Mouse (Mus musculus): ENCODE data around the gene Tyrp1. TPM values are rescaled to one million over a fixed set of nuclear protein-coding genes. Genes with fewer than 3 reads are reported as not detected.

The Tyrp1 gene
- polyA plus RNA-seq, 1 experiment from 2014 or later: not detected

DNA sequence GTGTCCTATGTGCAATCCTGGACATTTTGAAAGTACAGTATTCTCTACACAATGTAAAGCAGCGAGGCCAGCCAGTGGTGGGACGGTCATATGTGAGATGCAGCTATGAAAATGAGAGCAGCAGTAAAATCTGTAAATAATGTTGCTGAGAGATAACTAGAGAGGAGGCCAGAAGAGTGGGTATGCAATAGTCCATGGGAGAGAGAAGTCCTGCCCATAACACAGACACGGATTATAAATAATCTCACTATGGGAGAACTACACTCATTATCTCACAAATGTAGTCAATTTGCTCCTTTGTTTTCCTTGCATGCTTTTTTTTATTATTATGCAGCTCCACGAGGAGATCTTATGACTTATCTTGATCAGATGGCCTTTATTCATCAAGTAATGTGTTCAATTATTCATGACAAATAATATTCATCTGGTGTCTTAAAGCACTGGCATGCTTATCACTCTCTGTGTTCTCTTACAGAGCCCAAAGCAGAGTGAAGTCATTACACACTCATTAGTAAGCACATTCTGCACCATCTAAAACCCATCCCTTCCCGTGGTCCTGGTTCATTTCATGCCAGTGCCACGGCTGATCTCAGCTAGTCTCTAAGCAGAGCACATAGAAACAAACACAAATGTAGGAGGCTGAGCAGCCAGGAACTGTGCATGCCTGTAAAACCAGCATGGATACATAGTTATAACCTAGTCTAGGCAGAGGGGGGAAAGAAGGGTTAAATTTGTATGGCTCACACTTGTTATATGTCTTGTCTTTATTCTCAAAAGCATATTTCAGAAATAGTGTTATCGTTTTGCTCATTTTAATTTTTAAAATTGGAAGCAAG, 18.9 kb downstream of the Tyrp1 start:
- ATAC-seq (ENCODE audit: low read depth): no peak
- no peak overlapping the region for H3K27ac ChIP-seq (ENCODE audit: low read length)
- H3K9me3 ChIP-seq (replicated peaks; ENCODE audit: control insufficient read depth, low read length): no peaks in the 10 kb centered on the region
- no peaks in the 10 kb centered on the region for H3K4me1 ChIP-seq (ENCODE audit: control insufficient read depth, low read depth, low read length)
- H3K9ac ChIP-seq (ENCODE audit: low read depth, low read length): no peak overlapping the region
- no peaks in the 10 kb centered on the region for H3K27me3 ChIP-seq (ENCODE audit: control insufficient read depth, insufficient read depth, low read depth, low read length)
- 57% methylated on average over 7 of the region's 7 CpGs for WGBS (ENCODE audit: insufficient replicate concordance)
- H3K36me3 ChIP-seq (ENCODE audit: control insufficient read depth, insufficient read depth): no peaks in the 10 kb centered on the region
- no peak overlapping the region for H3K4me3 ChIP-seq (ENCODE audit: low read depth, low read length)
- H3K4me2 ChIP-seq (ENCODE audit: low read depth, low read length): no peak overlapping the region

DNA sequence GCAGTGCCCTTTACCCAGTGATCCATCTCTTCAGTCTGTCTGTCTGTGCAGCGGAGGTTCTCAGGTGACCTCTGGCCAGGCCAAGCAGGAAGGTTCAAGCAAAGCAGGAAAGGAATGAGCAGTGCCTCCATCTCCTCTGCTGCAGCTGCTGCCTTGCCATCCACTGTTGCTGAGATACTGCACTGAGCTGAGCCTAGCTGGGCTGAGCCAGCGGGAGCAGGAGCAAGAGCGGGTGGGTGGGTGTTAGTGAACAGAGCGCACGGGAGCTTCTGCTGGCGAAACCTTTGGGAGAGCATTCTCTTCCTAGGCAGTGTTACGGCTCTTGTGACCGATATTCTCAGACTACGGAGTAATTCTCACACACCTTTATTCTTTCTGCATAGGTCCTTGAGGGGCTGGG, 21.6 kb downstream of the Tyrp1 start:
- no peak overlapping the region for H3K27ac ChIP-seq (ENCODE audit: low read length)
- no peak for ATAC-seq (ENCODE audit: low read depth)

DNA sequence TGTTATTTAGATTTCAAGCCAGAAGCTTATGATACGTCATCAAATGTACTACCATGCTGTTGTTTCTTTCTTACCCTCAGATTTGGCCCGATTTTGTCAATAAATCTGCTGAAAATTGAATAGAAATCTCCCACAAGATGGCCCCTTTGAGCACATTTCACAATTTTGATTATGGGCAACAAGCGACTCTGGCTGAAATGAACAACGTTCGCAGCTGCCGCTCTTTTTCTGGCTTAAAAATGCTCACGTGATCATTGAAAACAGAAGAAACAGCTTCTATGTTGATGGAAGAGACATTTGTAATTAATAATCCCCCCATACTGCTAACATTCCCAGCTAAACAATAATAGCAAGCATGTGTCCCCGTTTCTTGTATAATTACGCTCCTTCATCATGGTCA, 29.0 kb downstream of the Tyrp1 start:
- H3K27me3 ChIP-seq (ENCODE audit: control insufficient read depth, insufficient read depth, low read depth, low read length): no peaks in the 10 kb centered on the region
- no peak overlapping the region for H3K27ac ChIP-seq (ENCODE audit: low read length)
- H3K4me1 ChIP-seq (ENCODE audit: control insufficient read depth, low read depth, low read length): no peaks in the 10 kb centered on the region
- no peak overlapping the region for H3K4me3 ChIP-seq (ENCODE audit: low read depth, low read length)
- no peak overlapping the region for H3K9ac ChIP-seq (ENCODE audit: low read depth, low read length)
- no peak for ATAC-seq (ENCODE audit: low read depth)
- no peaks in the 10 kb centered on the region for H3K36me3 ChIP-seq (ENCODE audit: control insufficient read depth, insufficient read depth)
- H3K9me3 ChIP-seq (replicated peaks; ENCODE audit: control insufficient read depth, low read length): no peaks in the 10 kb centered on the region
- 76% methylated on average over 9 of the region's 9 CpGs for WGBS (ENCODE audit: insufficient replicate concordance)
- H3K4me2 ChIP-seq (ENCODE audit: low read depth, low read length): no peak overlapping the region

More for the DNA sequence above, 21.6 kb downstream of the Tyrp1 start:
- Histone ChIP-seq H3K9ac (ENCODE audit: low read depth, low read length) (no peak overlapping the region), H3K27me3 (ENCODE audit: control insufficient read depth, insufficient read depth, low read depth, low read length) (no peaks in the 10 kb centered on the region), H3K4me2 (ENCODE audit: low read depth, low read length) (no peak overlapping the region), H3K36me3 (ENCODE audit: control insufficient read depth, insufficient read depth) (no peaks in the 10 kb centered on the region), H3K4me3 (ENCODE audit: low read depth, low read length) (no peak overlapping the region), H3K9me3 (replicated peaks; ENCODE audit: control insufficient read depth, low read length) (no peaks in the 10 kb centered on the region), H3K4me1 (ENCODE audit: control insufficient read depth, low read depth, low read length) (no peaks in the 10 kb centered on the region)
- WGBS (ENCODE audit: insufficient replicate concordance): 77% methylated on average over 9 of the region's 9 CpGs

DNA sequence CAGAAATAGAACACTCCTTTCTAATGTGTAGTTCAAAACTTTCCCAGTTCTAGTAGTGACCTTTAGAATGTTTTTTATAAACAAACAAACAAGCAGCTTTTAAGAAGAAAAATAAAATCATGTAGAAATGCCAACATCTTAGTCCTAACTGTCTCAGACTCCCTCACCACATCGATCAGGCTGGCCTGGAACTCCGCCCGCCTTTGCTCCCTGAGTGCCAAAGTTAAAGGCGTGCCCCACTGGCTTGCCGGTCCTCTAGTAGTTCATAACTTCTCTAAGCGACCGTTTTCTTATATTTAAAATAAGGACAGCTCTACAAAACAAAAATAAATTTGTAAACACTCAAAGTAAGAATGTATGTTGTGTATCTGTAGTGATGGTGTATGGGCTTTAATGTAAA, 30.0 kb downstream of the Tyrp1 start:
- Histone ChIP-seq H3K4me3 (ENCODE audit: low read depth, low read length) (no peak overlapping the region), H3K36me3 (ENCODE audit: control insufficient read depth, insufficient read depth) (no peaks in the 10 kb centered on the region)
- ATAC-seq (ENCODE audit: low read depth): no peak

DNA sequence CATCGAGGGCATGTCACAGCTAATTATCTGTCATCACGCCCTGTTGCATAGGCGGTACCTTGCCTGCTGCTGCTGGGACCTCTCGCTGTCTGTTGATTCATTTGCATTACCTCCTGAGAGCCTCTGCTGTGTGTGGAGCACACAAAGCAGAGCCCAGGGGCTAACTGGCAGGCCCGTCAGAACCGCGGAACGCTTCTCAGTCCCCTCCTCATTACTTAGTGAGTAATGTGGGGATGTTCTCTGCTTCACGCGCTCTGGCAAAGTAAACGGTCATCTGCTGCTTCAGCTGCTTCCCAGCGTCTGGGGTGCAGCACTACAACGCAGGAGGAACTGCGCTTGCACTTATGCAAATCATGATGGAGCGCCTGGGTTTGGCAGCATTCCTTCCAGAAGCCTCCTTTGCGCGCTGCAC, 30.6 kb downstream of the Tyrp1 start:
- Histone ChIP-seq H3K9ac (ENCODE audit: low read depth, low read length) (no peak overlapping the region), H3K9me3 (replicated peaks; ENCODE audit: control insufficient read depth, low read length) (no peaks in the 10 kb centered on the region), H3K27ac (ENCODE audit: low read length) (no peak overlapping the region), H3K36me3 (ENCODE audit: control insufficient read depth, insufficient read depth) (no peaks in the 10 kb centered on the region), H3K4me1 (ENCODE audit: control insufficient read depth, low read depth, low read length) (no peaks in the 10 kb centered on the region), H3K4me3 (ENCODE audit: low read depth, low read length) (peak overlapping the region; percentile 8; the same call in 1 of the 2 replicates), H3K4me2 (ENCODE audit: low read depth, low read length) (0 out of 2 replicates have a peak overlapping the region, but pooled peaks have one; percentile 9), H3K27me3 (ENCODE audit: control insufficient read depth, insufficient read depth, low read depth, low read length) (no peaks in the 10 kb centered on the region)
- no peak for ATAC-seq (ENCODE audit: low read depth)
- 3% methylated on average over 17 of the region's 17 CpGs for WGBS (ENCODE audit: insufficient replicate concordance)

More for the DNA sequence above, 30.0 kb downstream of the Tyrp1 start:
- H3K27ac ChIP-seq (ENCODE audit: low read length): no peak overlapping the region
- no peak overlapping the region for H3K4me2 ChIP-seq (ENCODE audit: low read depth, low read length)
- no peak overlapping the region for H3K9ac ChIP-seq (ENCODE audit: low read depth, low read length)
- no peaks in the 10 kb centered on the region for H3K4me1 ChIP-seq (ENCODE audit: control insufficient read depth, low read depth, low read length)
- no peaks in the 10 kb centered on the region for H3K9me3 ChIP-seq (replicated peaks; ENCODE audit: control insufficient read depth, low read length)
- H3K27me3 ChIP-seq (ENCODE audit: control insufficient read depth, insufficient read depth, low read depth, low read length): no peaks in the 10 kb centered on the region
- 47% methylated on average over 7 of the region's 7 CpGs for WGBS (ENCODE audit: insufficient replicate concordance)

DNA sequence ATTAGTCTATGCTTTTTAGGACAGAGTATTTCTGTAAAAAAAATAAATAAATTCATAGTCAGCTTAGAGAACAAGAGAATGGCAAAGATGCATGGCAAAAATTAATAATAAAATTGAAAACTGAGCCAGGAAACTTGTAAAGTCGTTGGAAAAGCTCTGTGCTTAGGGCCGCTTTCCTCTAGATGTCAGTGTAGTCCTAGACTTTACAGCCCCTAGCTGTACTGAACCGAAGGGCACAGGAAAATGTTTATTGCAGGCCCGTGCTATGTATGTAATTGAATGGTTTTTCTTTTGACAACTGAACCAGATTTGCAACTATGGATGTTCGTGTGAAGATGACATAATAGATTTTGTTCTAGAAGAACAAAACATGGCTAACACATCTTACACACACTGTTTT, 32.1 kb downstream of the Tyrp1 start:
- H3K27ac ChIP-seq (ENCODE audit: low read length): no peak overlapping the region
- H3K27me3 ChIP-seq (ENCODE audit: control insufficient read depth, insufficient read depth, low read depth, low read length): no peaks in the 10 kb centered on the region
- WGBS (ENCODE audit: insufficient replicate concordance): 17% methylated on average over 5 of the region's 5 CpGs
- H3K9ac ChIP-seq (ENCODE audit: low read depth, low read length): no peak overlapping the region
- H3K4me3 ChIP-seq (ENCODE audit: low read depth, low read length): no peak overlapping the region
- H3K9me3 ChIP-seq (replicated peaks; ENCODE audit: control insufficient read depth, low read length): no peaks in the 10 kb centered on the region
- no peak overlapping the region for H3K4me2 ChIP-seq (ENCODE audit: low read depth, low read length)
- no peaks in the 10 kb centered on the region for H3K4me1 ChIP-seq (ENCODE audit: control insufficient read depth, low read depth, low read length)
- H3K36me3 ChIP-seq (ENCODE audit: control insufficient read depth, insufficient read depth): no peaks in the 10 kb centered on the region
- ATAC-seq (ENCODE audit: low read depth): no peak

DNA sequence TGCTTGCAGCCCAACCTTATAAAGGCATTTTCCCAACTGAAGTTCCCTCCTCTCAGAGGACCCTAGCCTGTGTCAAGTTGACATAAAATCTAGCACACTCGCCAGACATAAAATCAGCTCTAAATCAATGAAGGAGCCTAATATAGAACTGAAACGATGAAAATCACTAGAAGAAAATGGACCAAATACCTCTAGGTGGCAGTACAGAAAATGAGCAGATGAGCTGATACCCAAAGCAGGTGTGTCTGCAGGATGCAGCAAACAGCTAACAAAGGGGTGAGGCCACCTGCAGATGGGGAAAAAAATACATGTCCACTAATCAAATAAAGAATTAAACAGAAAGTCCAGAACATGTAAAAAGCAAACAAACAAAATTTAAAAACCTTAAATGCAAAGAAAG, 35.7 kb downstream of the Tyrp1 start:
- no peaks in the 10 kb centered on the region for H3K9me3 ChIP-seq (replicated peaks; ENCODE audit: control insufficient read depth, low read length)
- no peaks in the 10 kb centered on the region for H3K36me3 ChIP-seq (ENCODE audit: control insufficient read depth, insufficient read depth)
- no peak overlapping the region for H3K9ac ChIP-seq (ENCODE audit: low read depth, low read length)
- H3K4me1 ChIP-seq (ENCODE audit: control insufficient read depth, low read depth, low read length): no peaks in the 10 kb centered on the region
- WGBS (ENCODE audit: insufficient replicate concordance): 39% methylated on average over 2 of the region's 2 CpGs
- no peak overlapping the region for H3K4me3 ChIP-seq (ENCODE audit: low read depth, low read length)
- H3K27ac ChIP-seq (ENCODE audit: low read length): no peak overlapping the region
- H3K27me3 ChIP-seq (ENCODE audit: control insufficient read depth, insufficient read depth, low read depth, low read length): no peaks in the 10 kb centered on the region
- no peak for ATAC-seq (ENCODE audit: low read depth)
- no peak overlapping the region for H3K4me2 ChIP-seq (ENCODE audit: low read depth, low read length)

DNA sequence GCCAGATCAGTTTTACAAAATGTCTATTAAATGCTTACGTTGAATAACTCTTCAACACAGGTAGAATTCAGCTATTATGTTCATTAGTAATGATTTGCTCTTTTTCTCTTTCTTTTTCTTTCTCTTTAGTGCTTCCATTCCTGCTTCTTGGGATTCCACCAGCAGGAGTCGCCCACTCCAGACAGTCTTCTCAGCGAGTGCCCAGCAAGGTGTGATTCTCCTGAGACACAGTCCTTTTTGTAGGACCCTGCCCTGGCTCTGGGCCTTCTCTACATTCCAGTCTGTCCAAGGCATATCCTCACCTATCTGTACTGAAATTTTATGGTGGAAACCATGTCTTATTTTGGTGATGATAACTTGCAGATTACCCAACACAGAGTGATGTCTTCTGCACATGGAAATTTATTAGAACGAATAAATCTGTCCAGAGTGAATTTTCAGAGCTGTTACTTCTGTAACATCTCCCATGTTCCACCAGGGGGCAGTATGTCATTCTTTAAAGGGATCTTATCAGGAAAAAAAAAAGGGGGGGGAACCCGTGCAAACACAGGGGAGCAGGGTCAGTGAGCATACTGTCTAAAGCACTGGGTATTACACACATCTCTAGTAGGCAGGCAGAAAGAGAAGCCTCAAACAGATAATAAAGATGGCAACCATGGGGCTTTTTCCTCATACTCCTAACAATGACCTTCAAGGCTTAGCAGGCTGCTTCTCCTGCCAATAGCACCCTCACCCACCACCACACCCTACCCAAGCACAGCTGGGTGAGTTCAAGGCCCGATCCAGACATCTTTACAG, 39.1 kb downstream of the Tyrp1 start:
- Histone ChIP-seq H3K4me1 (ENCODE audit: control insufficient read depth, low read depth, low read length) (no peaks in the 10 kb centered on the region; the same call in 1 of the 2 replicates), H3K4me3 (ENCODE audit: low read depth, low read length) (no peak overlapping the region), H3K36me3 (ENCODE audit: control insufficient read depth, insufficient read depth) (no peaks in the 10 kb centered on the region), H3K9me3 (replicated peaks; ENCODE audit: control insufficient read depth, low read length) (no peaks in the 10 kb centered on the region), H3K27me3 (ENCODE audit: control insufficient read depth, insufficient read depth, low read depth, low read length) (no peaks in the 10 kb centered on the region), H3K4me2 (ENCODE audit: low read depth, low read length) (no peak overlapping the region), H3K27ac (ENCODE audit: low read length) (no peak overlapping the region), H3K9ac (ENCODE audit: low read depth, low read length) (no peak overlapping the region)
- ATAC-seq (ENCODE audit: low read depth): peak; percentile 35; the same call in 1 of the 2 replicates
- 25% methylated on average over 6 of the region's 6 CpGs for WGBS (ENCODE audit: insufficient replicate concordance)
